Mouse (Mus musculus): ENCODE data around the gene Ttc9b.
A peak's percentile ranks its signal among the peaks of the same experiment; 100 is the strongest.

The Ttc9b gene

DNA sequence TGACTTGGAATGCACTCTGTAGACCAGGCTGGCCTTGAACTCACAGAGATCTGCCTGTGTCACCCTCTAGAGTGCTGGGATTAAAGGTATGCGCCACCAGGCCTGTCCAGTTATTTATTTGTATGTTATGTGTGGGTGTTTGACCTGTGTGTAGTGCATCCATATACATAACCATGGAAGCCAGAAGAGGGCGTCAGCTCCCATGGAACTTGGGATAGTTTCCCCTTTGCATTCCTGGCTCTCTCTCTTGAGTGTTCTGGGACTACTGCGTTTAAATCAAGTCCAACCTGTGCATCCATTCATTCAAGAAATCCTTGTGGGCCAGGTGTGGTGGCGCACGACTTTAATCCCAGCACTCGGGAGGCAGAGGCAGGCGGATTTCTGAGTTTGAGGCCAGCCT is 7.2 kb upstream of the Ttc9b start:
- no peak for DNase-seq

DNA sequence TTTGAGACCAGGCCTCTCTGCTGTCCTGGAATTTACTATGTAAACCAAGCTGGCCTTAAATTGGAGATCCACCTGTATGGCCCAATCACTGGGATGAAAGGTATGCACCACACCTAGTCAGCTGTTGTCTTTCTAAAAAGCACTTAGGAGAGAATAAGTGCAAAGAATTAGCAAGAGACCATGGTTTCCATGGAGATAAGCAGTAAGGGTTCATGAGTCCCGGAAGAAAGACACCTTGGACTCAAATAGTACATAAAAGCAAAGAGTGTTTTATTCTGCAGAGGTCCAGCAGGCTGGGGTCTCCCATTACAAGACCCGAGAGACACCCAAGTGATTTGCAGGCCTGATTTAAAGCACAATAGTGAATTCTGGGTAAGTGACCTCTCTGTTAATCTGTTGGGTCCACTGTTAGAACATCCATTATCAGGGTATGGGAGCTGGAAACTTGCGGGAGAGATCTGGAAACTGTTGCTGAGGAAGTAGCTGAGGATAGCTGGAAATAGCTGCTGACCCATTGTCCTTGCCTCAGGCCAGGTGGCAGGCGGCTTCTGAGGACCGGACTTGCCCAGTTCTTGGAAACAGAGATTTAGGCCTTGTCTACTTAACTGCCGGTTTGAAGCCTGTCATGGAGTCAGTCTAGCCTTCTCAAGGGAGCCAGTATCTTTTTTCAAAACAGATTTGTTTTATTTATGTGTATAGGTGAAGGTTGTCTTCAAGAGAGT is 6.3 kb upstream of the Ttc9b start:
- no peak for DNase-seq

DNA sequence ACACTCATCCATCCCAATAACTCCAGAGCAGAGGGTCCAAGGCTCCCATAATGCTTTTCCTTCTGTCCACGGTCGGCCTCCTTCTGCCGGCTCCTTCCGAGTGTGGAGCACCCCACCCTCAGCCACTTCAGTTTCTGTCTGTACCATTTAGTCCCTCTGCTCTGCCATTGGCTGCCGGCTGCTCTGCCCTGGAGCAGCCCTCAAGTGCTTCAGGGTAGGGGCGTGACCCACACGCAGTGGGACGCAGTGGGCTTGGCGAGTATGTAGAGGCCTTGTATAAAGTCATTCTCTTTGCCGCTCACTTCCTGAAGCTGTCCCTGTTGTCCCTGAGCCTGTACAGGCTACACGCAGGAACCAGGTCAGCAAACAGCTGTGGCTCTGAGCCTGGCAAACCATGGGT is 4.0 kb upstream of the Ttc9b start:
- no peak for DNase-seq

DNA sequence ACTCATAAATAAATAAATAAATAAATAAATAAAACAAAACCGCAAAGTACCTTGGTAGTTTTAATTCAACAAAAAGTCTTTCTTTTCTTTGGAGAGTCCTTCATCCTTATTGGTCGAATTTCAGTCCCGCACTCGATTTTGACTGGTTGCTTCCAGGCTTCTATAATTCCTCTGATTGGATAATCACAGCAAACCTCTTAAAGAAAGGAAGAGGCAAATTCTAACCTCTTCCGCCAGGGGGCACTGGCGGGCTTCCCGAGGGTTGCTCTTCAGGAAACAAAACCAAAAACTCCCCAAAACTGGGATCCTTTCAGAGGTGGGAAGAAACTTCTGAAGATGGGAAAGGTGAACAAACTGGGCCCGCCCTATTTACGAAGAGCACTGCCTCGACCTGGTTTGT is 2.8 kb upstream of the Ttc9b start:
- peak; percentile 59 for DNase-seq

DNA sequence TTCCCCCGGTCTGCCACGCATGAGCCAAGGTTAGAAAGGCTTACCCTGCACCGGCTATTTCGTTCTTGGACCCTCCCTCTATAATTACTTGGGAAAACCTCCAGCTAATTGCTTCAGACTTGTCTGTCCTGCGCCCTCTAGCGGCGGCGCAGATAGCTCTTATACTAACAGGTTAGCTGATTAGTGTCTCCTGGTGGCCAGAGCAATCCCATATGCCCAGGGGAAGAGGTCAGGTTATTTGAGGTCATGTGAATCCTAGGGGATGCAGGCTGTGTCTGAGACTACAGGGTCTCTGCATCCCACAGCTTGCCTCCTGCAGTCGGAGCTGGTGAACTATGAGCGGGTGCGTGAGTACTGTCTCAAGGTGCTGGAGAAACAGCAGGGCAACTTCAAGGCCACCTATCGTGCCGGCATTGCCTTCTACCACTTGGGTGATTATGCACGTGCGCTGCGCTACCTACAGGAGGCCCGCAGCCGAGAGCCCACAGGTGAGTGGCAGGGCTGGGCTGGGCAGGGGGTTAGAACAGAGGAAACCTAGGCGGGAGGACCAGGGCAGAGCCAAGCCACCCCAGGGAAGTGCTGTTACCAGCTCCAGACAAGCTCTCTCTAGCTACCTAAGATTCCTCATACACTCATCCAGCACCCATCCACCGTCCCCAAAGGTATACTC is 1.0 kb downstream of the Ttc9b start:
- DNase-seq, result peak; percentile 10

DNA sequence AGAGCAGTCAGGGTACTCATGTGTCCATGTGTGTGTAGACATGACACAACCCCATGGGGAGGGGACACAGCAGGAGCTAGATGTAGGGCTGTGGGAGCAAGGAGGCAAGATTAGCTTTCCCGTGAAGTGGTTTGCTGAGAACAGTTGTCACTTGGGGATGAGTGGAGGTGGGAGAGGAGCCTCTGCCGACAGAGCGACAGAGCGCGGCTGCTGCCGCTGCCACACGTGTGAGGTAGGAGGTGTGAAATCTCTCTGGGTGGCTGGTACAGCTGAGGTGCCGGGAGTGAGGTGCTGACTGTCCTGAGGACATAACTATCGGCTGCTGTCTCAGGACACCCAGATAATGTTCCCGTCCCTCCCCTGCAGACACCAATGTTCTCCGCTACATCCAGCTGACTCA is 1.8 kb downstream of the Ttc9b start:
- DNase-seq, result no peak

DNA sequence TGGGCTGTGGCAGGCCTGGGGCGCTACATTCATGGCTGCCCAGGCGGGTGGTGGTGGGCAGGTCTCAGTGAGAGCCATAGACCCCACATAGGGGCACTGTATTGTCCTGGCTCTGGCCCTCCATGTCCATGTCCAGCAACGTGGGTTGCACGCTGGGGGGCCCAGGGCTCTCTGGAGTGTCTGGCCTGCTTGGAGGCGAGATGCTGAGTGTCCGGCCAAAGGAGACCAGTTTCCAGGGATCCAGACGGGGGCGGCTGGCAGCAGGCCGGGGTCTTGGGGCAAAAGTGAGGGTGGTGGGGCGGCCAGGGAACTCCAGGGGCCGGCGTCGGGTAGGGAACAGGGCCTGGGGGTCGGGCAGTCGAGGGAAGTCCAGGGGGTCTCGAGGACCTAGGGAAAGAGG is 2.9 kb downstream of the Ttc9b start:
- no peak for DNase-seq

DNA sequence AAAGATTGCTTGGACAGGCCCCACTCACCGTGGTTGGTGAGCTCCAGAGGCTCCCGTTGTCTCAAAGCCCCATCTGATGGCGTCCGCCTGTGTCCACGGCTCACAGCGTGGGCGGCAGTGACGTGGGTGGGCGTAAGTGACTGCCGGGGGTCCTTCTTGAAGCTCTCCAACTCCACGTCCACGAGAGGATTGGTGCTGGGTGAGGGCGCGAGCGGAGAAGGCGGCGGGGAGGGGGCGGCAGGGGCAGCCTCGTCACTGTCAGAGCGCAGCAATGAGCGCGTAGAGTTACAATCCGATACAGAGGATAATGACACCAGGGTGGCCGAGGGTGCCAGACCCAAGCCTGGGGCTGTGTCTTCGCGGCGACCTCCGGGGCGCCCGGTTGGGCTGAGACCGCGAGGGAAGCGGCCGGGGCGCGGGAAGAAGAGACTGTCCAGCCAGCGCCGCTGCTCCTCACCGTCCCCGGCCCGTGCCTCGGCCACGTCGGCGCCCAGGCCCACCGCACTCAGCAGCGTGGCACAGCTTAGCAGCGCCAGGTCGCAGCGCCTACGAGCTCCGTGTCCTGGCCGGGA is 4.2 kb downstream of the Ttc9b start:
- no peak for DNase-seq

DNA sequence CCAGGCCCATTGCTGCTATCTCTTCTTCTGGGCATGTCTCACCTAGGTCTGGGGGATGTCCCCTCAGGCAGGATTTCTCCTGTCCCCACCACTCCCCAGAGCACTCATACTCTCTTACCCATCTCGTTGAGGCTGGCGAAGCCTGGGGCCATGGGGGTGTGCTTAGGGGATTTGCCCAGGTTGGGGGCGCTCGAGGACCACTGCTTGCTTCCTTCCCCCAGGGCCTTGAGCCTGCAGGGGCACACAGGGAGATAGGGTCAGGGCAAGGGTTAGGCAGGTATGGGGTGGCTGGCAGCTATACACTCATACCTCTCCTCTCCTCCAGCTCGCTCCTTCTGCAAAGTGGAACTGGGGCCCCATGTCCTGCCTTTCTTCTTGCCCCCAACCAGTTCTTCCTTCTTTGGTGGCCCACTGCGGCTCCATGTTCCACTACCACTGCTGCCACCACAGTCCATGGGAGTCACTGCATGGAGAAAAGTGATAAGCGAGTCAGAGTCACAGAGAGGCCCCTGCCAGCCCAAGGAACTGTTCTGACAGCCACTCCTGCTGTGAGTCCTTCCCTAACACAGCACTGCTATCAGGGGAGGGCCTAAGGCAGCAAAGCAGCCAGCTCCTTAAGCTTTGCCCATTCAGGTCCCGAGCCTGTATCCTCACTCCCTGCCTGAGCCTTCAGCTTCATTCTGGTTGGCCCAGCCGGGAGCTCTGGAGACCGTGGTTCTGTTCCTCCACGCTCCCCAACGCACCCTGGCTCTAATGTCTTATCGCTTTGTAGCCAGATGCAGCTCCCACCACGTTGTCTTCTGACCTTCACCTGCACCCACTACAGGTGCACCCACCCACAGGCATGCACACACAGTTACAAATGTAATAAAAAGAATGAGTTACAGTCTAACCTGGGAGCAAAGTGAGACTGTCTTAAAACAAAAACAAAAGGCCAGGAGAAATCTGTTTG is 5.3 kb downstream of the Ttc9b start:
- DNase-seq, result no peak

DNA sequence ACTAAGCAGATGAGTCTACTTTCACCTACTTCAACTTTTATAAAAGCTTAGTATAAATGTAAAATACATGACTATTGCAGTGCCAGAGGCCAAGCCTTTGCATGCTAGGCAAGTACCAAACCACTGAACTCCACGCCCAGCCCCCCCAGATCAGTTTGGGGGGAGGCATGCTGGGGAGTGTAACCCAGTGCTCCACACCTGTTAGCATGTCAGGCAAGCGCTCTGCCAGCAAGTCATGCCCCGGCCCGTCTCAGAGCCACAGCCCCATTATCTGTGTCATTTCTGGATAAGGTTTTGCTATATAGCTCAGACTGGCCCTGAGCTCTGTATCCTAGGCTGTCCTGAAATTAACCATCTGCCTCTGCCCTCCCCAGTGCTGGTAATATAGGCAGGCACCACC is 8.3 kb downstream of the Ttc9b start:
- DNase-seq, result no peak

DNA sequence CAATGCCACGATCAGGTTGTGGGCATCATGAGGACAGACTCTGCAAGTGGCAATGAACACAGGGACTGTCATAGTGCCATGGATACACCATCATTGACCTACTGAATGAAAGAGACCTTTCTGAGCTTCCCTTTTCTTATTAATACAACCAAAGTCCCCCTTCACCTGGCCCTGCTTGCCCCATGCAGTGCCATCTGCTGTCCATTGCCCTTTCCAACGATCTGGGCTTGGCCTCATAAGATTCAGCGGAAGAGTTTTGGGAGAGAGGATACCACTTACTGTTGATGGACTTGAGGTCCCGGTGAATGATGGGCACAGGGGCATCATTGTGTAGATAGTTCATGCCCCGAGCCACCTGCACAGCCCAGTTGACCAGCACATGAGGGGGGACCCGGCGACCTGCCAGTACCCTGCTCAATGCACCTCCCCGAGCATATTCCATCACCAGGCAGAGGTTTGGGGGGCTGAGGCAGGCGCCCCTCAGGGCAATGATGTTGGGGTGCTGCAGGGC is 19.4 kb downstream of the Ttc9b start:
- peak; percentile 11 for DNase-seq

DNA sequence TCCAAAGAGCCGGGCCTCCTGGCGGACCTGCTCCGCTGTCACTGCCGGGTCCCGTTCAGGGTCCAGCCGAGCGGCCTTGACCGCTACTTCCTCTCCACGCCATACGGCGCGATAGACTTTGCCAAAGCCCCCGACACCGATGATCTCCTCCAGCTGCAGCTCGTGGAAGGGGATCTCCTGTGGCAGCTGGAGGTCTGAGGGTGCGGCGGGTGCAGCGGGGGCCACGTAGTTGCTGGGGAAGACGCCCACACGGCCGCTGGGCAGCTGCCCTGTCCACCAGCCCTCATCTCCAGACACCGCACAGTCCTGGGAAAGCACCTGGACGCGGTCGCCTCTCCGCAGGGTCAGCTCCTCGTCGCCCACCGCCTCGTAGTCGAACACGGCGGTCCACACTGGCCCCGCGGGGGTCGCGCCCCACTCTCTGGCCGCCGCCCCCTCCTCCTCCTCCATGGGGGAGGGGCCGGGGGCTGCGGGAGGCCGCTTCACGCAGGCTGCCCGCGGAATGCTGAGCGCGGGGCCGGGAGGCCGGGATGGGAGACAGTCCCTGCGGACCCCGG is 19.9 kb downstream of the Ttc9b start:
- DNase-seq, result peak; percentile 9

DNA sequence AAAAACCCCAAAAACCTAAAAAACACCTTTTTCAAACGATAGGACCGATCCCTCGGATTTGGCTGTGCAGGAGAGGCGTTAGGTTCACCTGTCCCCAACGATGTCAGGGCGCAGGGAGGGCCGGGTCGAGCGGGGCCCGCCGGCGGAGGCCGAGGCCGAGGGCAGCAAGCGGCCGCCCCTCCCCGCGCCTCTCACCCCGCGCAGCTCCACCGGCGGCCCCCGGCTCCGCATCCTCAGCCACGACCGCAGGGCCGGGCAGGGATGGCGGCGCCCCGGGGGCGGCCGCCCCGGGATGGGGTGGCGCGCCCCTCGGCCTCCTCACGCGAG is 20.4 kb downstream of the Ttc9b start:
- no peak for DNase-seq

DNA sequence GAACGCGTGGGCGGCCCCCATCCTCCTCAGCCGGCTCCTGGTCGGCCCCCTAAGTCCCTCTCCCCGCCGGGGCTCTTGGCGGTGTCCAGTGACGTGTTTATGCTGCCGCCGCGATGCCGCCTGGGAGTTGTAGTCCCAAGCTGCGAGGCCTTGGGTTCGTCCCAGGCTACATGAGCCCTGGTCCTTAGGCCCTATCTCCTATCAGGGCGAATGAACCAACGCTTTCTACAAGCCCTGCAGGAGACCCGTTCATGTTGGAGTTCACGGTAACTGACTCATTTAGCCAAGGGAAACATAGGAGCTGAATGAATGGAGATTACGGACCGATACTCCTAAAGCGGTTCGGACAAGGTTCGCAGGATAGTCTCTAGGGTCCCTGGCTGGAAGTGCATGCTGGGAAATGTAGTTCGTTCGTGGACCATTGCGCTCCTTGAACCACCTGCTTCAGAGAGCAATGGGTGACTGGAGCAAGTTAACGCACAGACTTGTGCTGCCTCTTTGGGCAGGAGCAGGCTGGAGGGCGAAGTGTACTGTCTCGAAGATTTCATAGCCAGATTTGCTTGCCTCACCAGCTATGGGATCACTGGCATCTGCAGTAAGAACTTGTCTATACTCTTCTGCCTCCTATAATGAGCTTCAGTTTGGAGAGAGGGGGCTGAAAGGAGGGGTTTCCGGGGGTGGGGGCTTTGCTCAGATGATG is 21.0 kb downstream of the Ttc9b start, which contains the start of gene Map3k10:
Gene Map3k10, minus strand, starts transcription at position 77 of the 700 bp plus-strand sequence.
- peak; percentile 91 for DNase-seq

DNA sequence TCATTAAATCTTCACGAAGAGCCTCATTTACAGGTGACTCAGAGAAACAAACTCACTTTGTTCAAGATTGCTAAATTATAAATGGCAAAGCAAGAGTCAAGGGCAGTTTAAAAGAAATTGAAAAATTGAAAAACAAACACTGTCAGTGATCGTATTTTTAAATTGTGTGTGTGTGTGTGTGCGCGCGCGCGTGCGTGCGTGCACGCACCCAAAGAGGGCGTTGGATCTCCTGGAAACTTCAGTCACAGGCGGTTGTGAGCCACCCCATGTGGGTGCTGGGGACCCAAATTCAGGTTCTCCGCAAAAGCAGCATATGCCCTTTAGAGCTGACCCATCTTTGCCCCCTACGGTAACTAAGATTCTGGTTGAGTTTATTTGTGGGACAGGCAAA is 21.5 kb downstream of the Ttc9b start:
- DNase-seq, result no peak

DNA sequence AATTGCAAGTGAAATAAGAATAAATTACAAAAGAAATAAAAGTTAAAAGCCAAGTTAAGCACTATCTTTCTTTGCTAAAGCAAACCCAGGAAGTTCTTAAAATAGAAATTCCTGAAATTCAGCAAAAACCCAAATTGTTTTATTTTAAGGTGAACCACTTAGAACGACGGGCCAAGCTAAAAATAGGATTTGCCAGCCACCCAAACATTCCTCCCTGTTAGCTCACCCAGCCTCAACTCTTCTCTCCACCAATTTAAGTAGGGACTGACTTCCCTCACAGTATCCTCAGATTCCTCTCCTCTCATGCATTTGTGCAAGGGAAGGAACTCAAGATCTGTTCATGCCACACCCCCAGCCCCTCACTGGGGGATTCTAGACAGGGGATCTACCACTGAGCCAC is 29.5 kb downstream of the Ttc9b start:
- no peak for DNase-seq

DNA sequence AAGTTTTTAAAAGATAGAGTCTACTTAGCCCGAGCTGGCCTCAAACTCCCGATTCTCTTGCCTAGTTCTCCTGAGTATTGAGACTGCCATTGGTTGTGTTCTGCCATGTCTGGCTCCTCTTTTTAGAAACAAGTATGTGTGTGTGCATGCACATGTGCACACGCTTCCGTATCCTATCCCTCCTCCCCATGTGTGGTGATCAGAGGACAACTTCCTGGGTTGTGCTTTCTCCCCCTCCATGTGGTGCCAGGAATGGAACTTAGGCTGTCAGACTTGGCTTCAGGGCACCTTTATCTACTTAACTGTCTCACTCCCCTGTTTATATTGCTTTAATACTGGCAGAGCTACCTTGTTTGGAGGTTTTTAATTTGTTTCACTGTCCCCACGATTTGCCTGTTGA is 31.5 kb downstream of the Ttc9b start:
- DNase-seq, result no peak

DNA sequence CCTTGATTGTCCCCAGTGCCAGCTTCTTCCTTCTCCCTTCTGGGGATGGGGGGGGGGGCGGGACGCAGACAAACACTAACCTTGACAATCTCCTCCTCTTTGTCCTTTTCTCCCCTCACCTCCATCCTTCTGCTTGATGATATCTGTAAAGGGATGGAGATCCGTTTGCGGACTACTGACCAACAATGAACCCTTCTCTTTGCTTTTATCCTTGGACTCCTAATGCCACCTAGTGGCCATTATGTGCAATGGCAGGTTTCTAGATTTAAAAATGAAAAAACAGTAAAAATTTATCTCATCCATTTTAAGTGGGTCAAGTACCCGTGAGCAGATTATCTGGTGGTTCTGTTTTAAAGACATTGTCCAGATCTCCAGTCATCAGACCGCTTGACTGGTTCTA is 32.0 kb downstream of the Ttc9b start:
- DNase-seq, result no peak

DNA sequence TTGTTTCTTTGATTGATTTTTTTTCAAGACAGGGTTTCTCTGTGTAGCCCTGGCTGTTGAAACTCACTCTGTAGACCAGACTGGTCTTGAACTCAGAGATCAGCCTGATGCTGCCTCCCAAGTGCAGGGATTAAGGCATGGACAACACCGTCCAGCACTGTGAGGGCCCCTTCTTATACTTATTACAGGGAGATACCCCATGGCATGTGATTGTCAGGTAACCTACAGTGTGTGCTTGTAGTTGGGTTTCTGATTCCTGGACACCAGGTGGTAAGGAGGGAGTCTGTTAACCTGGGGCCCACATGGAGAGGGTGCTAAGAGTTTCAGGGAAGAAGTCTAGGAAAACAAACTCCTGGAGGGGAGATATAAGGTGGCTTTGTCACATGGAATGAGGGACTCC is 33.3 kb downstream of the Ttc9b start:
- no peak for DNase-seq

DNA sequence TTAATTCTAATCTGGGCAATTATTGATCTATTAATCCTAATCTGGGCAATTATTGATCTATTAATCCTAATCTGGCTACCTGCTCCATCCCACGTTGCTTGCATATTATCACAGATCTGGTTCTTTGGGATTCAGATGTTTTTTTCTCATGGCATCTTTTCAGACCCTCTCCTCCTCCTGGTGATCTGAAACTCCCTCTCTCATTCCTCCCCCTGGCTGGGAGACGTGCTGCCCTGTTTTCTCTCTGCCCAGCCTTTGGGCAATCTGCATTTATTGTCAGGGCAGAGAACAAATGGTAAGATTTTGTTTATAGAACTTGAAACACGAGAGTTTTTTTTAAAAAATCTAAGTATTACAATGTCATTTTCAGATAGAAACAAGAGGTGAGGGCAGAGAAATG is 34.1 kb downstream of the Ttc9b start:
- DNase-seq, result no peak

DNA sequence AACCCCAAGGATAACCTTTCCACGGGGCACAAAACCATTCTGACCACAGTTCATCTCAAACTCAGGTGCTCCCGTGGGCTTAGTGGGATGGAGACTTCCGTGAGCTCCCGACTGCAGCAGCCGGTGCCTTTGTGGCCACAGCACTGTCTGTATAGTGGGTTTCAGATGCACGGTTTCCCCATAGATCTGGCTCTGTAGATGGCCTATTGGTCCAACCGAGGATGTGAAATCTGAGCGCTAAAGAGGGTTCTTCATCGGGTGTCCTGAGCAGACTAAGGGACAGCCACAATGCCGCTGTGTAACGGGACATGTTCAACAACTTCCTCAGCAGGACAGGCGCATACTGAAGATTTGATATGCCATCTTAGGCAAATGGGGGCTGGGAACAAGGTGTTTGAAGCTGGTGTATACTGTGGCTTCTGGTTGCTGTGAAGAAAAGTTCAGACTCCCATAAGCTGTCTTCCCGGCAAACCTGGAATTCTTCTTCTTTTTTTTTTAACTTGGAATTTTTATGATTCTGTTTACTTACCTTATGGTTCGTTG is 34.6 kb downstream of the Ttc9b start:
- DNase-seq, result no peak
